Mouse (Mus musculus) right cerebral cortex, adult 2 months (tissue): ENCODE measurements around the gene Mboat7.
"Not testable (repeated sequence)": the region's sequence is repeated elsewhere in the genome, so short reads cannot be mapped to it uniquely, and the experiment has no call there.

Source experiments
- DNase-seq, 2 experiments: peaks; one replicate each; pipeline ENCODE4 v3.0.0; 2021 to 2022; ENCODE audit warnings: low spot score in 2 of 2

Gene Mboat7

DNA sequence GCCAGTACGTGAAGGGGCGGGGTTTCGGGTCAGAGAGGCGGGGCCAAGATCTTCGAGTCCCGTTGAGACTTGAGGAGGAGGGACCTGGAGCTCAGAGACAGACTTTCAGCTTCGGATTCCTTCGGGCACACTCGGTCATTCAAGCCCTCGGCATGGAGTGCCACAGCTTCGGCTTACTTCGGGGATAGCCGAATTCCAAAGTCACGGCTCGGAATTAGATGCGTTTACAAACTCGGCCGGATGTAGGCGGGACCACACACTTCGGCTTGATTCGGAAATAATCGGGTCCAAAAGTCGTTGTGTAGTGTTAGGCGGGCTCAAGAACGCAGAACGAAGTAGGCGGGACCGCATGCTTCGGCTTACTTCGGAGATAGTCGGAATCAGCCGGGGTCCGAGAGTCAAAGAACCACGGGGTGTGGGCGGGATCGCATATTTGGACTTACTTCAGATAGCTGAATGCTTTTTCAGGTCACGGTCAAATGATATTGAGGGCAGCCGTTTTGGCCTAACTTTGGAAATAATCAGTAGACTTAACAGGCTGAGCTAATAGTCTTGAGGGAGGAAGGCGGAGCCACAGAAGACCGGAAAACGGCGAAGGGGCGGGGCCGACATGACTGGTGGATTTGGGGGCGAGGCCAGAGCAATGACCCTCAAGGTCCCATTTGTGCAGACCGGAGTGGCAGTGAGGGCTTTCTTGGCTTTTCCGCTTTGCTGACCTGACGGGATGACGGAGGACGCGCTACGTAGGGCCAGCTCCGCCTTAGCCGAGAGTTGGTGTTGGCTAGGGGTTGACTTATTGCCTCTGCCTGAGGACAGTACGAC, at the start of gene Mboat7:
Gene Mboat7 (minus strand): TSS at position 537 of the 822 bp plus-strand sequence.
- peak; percentile 98 for DNase-seq

DNA sequence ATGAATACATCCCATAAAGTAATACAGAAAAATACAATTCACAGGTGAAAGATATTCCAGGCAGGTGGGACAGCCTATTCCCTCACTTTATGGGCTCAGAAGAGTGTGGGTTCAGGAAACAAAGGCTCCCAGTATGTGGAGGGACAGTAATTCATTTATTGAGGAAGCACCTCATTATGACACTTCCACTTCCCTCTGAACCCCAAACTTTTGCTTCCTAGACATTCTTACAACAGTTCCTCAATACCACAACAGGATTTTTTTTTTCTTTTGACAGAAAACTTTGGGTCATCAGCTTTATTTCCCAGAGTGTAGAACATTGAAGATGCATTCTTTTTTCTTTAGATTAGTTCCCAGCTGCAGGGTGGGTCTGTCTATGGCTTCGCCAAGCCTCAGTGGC, 39.4 kb upstream of the Mboat7 start:
- DNase-seq: not testable (repeated sequence)

GRCm38 (mm10) chr7:3725459-3725858, 32.1 kb upstream of the Mboat7 start:
- not testable (repeated sequence) for DNase-seq

GRCm38 (mm10) chr7:3720268-3720667, 26.9 kb upstream of the Mboat7 start, which contains the start of gene Pirb:
Gene Pirb (minus strand): TSS chr7:3720391.
- DNase-seq: not testable (repeated sequence)

GRCm38 (mm10) chr7:3715249-3715648, 21.9 kb upstream of the Mboat7 start:
- no peak for DNase-seq

DNA sequence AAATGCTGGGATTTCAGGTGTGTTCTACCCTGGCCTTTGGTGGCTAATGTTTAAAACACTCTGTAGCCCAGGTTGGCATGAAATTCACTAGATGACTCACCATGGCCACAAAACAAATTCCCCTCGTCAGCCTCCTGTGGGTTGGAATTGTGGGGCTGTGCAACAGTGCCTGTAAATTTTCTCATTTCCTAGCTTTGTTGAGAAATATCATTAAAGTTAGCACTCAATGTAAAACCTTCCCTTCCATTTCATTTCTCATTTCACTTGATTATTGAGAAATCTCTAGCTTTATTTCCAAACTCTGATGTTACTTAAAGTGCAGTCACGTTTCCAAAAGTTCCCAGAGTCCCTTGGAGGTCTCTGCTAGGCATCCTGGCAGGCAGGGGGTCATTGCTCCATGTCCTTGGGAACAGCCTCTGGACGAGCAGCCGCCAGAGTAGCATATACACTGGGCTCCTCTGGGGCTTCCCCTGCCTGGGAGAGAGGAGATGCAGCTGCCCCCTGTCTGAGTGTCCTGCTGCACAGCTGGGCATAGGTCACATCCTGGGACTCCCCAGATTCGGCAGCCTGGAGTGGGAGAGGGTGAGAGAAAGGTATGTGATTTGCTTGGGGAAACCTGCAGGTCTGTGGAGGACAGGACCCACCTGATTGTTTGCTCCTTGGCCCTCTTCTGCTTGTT, 19.1 kb upstream of the Mboat7 start:
- no peak for DNase-seq

DNA sequence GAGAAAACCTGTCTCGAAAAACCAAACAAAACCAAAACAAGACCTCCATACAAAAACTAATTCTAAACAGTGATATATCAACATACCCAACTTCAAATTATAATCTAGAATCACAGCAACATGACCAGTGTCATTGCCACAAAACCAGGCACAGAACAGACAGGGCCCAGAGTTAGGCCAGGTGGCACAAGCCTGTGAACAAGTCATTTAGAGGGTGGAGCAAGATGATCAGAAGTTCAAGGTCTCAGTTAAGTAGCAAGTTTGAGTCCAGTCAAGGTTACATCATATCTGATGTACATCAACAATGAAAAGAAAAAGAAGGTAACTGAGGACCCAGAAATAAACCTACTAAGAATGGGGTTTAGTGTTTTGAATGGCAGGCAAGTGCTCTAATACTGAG, 15.7 kb upstream of the Mboat7 start:
- no peak for DNase-seq

DNA sequence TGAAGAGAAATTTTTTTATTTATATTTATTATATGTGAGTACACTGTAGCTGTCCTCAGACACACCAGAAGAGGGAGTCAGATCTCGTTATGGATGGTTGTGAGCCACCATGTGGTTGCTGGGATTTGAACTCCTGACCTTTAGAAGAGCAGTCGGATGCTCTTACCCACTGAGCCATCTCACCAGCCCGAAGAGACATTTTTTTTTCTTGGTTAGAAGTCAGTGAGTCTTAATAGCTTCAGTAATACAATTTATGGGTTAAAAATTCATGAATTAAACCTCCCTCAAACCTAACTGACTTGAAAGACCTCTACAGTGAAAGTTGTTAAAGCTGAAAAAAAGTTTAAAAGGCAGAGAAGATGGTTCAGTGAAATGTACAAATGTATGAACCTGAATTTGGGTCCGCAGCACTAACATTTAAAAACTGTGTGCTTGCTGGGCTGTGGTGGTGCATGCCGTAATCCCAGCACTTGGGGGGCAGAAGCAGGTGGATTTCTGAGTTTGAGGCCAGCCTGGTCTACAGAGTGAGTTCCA, 15.2 kb upstream of the Mboat7 start:
- not testable (repeated sequence) for DNase-seq

DNA sequence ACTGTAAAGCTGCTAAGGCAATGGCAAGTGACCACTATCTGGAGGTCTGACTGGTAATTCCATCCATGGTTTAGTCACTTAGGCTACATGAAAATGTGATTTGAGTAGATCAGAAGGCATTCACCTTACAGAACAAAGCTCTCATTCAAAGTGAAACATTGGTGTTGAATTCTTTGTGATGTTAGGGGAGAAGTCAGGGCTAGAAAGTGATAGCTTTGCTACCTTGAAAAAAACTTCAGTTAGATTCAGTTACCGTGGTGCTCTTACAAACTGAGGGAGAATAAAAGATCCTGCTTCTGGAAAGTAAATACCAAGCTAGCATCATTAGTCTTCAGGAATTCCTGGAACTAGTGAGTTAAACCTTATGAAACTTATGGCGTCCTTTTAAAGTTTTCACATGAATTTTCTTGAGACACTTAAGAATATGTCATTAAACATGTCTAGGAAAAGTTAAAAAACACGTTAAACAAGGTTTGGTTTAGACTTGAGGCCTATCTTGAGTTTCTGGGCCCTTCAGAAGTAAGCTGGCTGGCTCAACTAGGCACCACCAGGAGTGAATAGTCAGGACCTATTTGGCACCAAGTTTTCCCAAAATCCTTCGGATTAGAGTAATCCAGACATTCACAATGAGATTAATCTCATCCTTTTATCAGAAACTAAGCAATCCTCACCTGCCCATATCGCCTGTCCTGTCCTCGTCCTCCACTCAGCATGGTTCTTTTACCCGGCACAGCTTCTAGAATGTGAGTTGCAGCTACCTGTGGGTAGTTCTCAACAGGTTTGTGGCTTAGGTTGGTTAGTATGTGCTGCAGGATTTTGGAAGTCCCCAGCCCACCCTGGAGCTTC, 14.5 kb upstream of the Mboat7 start:
- DNase-seq: no peak

GRCm38 (mm10) chr7:3707027-3707426, 13.7 kb upstream of the Mboat7 start:
- no peak for DNase-seq

GRCm38 (mm10) chr7:3706343-3706934, 13.1 kb upstream of the Mboat7 start:
- no peak for DNase-seq

DNA sequence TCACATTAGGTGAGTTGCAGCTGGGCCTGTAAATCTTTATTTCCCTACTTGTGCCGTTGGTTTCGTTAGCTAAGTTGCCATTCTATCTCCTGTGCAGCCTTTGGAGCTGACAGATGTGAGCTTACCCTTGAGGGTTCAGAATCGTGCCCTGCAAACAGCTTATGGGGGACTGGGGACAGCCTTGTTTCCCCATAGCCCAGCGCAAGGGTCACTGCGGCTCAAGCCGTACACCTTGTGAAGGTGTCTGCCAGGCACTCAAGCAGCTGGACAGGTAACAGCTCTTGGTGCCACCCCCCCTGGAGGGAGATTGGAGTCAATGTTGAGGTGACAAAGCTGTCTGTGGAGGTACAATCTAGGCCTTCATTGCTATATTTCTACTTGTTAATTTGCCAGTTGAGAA, 12.6 kb upstream of the Mboat7 start:
- DNase-seq: no peak

DNA sequence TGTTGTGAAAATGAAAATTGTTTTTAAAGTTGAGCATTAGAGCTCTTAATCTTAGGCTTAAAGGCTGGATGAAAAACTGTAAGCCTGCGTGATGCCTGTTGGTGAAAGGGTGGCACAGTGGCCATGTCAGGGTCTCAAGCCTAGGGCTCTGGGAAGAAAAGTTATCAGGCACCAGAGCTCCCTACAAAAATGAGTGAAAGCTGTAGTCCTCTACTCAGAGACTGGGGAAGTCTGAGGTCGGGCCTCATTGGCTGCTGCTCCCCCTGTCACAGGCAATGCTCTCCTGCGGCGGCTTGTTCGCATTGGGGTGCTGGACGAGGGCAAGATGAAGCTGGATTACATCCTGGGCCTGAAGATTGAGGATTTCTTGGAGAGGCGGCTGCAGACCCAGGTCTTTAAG, 12.1 kb upstream of the Mboat7 start:
- DNase-seq: not testable (repeated sequence)

DNA sequence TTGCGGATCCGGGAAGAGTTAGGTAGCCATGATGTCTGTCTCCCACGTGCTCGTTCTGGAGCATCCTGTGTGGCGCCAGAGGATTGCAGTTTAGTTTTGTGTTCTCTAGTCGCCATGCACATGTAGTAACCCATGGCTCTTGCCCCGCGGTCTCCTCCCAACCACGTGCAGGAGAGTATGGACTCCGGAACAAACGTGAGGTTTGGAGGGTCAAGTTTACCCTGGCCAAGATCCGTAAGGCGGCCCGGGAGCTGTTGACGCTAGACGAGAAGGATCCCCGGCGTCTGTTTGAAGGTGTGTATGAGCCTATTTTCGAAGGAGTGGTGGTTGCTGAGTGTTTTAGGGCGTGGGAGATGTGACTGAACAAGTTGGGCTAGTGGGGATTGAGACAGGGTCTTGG, 11.2 kb upstream of the Mboat7 start:
- no peak for DNase-seq

DNA sequence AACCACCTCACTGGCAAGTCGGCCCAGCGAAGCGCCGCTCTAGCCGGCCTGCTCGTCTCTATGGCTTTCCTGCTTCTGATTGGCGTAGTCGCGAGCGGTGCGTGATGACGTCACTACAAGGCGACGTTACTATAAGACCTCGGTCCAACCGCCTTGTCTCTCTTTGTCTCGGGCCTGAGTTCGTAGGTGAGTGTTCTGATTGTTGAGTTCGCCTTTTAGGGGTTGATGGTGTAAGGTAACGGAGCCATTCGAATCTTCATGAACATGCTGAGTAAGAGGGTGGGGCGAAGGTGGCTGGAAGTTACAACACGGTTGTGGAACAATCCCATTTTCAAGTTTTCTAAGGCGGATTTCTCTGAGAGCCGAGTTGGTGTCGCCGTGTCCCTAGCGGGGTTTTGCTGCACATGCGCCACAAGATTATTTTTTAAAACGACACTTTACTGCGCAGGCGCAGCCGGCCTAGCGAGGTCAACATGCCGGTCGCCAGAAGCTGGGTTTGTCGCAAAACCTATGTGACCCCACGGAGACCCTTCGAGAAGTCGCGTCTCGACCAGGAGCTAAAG, 10.6 kb upstream of the Mboat7 start, which contains the start of gene Rps9:
Gene Rps9 (plus strand): TSS at position 115 of the 563 bp plus-strand sequence.
- peak; percentile 98 to 99 for DNase-seq

GRCm38 (mm10) chr7:3703148-3703878, 10.0 kb upstream of the Mboat7 start:
- DNase-seq: no peak

- DNase-seq: no peak
Observed at GRCm38 (mm10) chr7:3698471-3698870, 5.1 kb upstream of the Mboat7 start.

- DNase-seq: not testable (repeated sequence)
Observed at GRCm38 (mm10) chr7:3694949-3695305, 1.6 kb upstream of the Mboat7 start.

DNA sequence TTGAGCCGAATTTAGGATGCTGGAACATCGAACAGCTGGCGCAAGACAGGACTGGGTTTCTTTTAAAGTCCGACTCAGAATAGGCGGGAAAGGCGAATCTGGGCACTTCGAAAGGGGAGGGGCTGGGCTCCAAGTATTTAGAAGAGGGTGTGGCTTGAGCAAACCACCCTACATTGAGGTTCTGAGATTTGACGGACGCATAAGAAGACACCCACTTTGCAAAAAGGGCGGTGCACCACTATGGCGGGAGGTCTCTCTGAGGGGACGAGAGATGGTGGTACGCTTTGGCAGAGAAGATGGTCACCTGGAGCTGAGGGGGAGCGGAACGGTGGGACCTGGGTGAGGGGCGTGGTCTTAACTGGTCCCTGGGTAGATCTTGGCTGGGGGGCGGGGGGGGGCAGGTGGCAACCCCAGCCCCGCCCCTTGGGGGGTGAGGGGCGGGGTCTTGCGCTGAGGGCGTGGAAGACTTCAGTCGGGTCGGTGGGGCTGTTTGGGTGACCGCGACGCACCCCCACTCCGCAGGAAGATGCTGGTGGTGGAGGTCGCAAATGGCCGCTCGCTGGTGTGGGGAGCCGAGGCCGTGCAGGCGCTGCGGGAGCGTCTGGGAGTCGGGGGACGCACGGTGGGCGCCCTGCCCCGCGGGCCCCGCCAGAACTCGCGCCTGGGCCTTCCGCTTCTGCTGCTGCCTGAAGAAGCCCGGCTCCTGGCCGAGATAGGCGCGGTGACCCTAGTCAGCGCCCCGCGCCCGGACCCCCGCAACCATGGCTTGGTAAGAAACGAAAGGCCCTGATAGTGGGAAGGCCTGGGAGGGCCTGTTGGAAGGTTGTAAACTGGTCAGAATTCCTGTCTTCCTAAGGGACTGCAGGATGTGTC, 989 bp upstream of the Mboat7 start:
- DNase-seq: peak; percentile 30 to 45

DNA sequence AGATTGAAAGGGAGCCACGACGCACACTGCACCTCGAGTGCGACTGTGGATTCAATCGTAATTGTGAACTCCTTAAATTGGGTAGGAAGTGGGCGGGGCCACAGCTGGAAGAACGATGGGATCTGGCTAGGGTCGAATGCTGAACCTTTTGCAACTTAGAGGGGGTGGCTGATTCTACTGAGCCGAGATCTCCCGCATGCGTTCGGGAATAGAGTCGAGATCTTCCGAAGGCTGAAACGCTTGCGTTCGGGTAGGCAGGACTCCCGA, 419 bp upstream of the Mboat7 start:
- DNase-seq: no peak
